Mouse (Mus musculus) inflammation-experienced regulatory T-cells, adult 6 months (primary cell): ENCODE data around the gene Oser1. TPM values are rescaled to one million over a fixed set of nuclear protein-coding genes. Genes with fewer than 3 reads are reported as not detected.
A peak's percentile ranks its signal among the peaks of the same experiment; 100 is the strongest.

ENCODE experiments used
- ATAC-seq: one replicate; pipeline ENCODE4 v1.8.0; 2017
- polyA plus RNA-seq, 3 experiments: library from polyadenylated mRNA; unstranded; fragments of 100-300 nt; shearing (Covaris generic); gene quantifications; one replicate each; pipeline ENCODE4 v1.2.1; 2017

Oser1 gene
- polyA plus RNA-seq, 3 experiments from 2014 or later, result 120 to 137 (median 126) TPM

GRCm38 (mm10) chr2:163401221-163401620 is 23.3 kb downstream of the Oser1 start:
- peak; percentile 81 for ATAC-seq

GRCm38 (mm10) chr2:163399222-163399621 is 25.3 kb downstream of the Oser1 start:
- ATAC-seq, result no peak

GRCm38 (mm10) chr2:163398770-163399169 is 25.7 kb downstream of the Oser1 start:
- no peak for ATAC-seq

DNA sequence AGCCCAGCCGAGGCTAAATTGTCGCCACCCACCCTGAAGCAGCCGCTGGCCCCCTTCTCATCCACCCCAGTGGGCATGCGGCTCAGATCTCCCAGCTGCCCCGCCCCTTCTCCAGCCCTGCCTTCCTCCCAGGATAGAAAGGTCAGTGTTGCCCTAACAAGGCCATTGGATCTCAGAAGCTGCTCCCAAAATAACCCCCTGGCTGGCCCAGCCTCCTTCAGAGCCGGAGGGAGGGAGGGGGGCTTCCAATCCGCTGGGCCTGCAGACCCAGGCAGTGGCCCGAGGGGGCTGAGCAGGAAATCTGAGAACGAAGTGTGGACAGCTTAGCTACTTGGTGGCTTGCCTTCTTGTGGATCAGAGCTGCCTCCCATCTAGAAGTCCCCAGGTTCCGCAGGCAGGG is 26.6 kb downstream of the Oser1 start, which contains the start of gene Jph2:
TSS of gene Jph2 (minus strand) at position 89 of the 400 bp plus-strand sequence.
- no peak for ATAC-seq

DNA sequence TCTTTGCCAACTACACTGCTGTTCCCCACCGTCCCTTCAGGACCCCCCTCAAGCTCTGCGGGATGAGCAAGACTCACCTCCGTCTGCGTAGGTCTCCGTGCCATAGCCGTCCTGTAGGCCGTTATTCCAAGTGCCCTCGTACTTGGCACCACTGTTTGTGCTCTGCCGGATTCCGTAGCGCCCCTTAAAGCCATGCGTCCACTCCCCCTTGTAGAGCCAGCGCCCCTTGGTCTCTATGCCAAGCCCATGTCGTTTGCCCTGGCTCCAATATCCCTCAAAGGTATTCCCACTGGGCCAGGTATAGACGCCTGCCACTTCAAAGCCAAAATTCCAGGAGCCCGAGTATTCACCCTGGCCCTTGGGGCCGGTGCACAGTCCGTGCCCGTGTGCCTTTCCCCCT is 27.4 kb downstream of the Oser1 start:
- no peak for ATAC-seq

DNA sequence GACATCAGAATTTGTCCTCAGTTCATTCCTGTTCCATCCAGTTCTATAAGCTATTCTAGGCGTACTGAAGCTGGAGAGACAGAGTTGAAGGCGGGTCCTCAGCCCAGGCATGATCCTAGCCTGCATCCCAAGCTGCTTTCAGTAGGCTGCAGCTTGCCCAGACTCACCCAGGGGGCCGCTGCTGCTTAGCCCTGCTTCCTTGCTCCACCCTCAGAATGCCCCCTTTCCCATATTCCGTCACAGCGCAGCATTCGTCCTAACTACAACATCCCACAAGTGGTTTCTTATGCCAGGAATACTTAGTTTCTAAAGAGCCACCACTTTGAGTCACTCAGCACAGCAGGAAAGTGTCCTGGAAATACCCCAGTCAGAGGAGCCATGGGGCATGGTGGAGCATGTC is 29.5 kb downstream of the Oser1 start:
- ATAC-seq, result no peak

DNA sequence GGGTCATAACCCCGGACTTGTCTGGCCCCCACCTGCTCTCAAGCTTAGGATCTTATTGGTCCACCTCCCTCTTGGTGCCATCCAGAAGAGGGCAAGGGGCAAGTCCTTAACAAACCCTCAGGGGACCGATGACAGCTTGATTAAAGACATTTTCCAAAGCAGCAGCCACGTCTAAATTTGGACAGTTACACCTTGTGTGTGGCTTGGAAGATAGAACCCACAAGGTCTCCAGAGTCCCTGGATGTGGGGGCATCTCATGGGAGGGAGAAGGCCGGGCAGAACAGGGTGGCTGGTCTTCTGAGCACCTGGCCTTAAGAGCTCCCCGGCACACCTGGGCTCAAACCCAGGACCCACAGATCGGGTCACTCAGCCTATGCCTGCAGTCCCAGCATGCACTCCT is 30.5 kb downstream of the Oser1 start:
- no peak for ATAC-seq

DNA sequence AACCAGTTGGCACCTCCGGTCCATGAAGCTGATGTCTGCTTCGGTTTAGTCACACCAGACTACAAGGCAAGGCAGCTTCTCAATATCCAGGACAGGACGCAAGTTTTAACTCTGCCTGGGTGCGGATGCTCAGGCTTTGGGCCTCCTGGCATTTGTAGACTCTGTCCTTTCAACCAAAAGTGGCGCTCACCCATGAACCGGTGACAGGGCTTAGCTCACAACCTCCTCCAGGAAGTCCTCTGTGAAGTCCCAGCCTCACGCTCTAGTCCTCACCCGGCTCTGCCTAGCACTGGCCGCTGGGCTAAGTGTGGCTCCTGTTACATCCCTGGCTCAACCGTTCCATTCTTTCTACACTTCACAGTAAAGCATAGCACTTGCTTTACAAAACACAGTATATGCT is 31.3 kb downstream of the Oser1 start:
- no peak for ATAC-seq

DNA sequence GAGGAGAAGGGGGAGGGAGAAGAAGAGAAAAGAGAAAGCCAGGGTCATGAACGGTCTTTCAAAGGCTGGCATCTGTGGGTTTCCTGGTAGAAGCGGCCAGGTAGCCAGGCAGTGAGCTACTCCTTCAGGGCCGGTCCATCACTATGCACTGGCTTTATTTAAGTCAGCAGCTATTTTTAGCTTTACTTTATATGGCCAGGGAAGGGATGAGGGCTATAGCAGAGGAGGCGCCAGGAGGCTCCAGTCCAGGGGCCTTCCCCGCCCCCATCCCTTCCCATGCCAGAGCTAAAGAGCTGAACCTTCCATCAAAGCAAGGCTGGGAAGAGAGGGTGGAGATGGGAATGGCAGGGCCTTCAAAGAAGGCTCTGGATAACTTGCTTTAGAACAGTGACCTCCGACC is 32.1 kb downstream of the Oser1 start:
- no peak for ATAC-seq

DNA sequence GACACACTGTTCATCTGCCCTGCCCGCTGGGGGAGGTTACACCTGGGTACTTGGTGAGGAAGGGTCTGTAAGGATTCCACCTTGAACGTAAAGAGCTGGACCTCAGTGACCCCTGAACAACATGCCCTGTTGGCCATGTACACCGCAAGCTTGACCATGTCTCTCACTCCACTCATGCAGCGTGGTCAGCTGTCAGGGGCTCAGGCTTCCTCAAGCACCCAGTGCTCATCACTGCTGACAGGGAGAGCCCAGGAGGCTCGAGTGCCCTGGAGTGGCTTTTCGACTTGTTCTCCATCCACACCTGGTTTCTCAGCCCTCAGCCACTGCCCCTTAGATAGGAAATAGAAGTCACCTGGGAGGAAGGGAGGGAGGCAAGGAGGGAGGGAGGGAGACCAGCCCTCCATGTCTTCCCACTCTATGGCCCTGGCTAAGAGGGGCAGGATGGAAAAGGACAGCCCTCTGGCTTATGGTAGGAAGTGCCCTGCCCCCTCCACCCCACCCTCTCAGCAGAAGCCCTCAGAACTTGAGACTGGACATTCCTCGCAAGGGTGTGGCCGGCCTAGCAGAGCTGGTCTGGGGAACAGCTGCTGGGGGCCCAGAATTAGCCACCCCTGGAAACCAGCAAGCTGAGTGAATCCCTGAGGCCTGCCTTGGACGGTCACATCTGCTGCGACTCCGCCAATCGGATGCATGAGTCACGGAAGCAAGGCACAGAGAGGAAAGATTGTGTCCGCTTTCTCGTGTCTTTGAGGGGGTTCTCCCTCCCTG is 37.9 kb downstream of the Oser1 start:
- ATAC-seq, result no peak

GRCm38 (mm10) chr2:163385126-163385525 is 39.4 kb downstream of the Oser1 start:
- ATAC-seq, result no peak

GRCm38 (mm10) chr2:163381246-163381645 is 43.3 kb downstream of the Oser1 start:
- no peak for ATAC-seq

GRCm38 (mm10) chr2:163379366-163379765 is 45.1 kb downstream of the Oser1 start:
- ATAC-seq, result no peak

GRCm38 (mm10) chr2:163376082-163376481 is 48.4 kb downstream of the Oser1 start:
- ATAC-seq, result no peak

DNA sequence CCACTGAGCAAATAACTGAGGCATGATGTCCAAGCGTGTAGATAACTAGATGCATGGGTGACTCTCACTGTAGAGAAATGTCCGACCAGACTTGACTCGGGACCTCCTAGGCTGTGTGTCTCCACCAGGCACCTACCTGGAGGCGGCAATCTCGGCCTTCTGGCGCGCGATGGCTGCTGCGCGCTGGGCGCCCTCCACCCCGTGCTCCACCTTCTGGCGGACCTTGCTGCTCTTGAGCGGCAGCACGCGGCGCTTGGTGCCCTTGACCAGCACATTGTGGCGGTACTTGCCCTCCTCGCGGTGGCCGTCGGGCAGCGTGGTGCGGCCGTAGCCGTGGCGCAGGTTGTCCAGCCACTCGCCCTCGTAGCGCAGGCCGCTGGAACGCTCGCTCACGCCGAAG is 49.0 kb downstream of the Oser1 start:
- no peak for ATAC-seq

GRCm38 (mm10) chr2:163372627-163373026 is 51.9 kb downstream of the Oser1 start:
- ATAC-seq, result no peak

GRCm38 (mm10) chr2:163370175-163370574 is 54.3 kb downstream of the Oser1 start:
- no peak for ATAC-seq

DNA sequence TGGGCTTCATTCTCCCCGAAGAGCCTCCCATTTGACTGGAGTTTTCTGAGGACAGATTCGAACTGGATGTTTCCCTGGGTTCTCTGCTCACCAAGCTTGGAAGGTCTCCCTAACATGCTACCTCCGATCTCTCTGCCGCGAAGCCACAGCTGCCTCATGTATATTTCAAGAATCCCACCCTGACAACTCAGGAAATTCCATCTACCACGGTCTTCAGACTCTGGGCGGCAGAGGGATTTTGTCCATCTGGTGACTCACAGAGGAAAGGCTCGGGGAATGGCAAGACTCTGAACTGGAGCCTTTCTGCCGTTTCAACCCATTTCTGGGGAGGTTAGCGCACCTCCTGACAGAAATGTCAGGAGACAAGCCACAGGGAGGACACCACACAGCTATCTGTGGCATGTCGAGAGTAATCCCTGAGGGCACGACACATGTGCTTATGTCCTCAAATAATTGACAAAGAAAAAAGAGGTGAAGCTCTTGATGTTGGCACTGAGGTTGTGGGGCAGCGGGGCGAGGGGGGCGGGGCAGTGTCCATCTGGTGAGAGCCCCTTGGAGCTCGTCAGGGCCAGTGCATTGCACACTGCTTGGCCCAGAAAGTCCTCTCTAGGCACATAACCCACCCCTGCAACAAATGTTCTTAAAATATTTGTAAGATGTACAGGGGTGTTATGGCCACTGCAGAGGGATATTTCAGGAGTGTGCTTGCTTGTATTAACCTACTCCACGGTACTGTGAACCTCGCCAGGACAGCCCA is 59.5 kb downstream of the Oser1 start:
- no peak for ATAC-seq

DNA sequence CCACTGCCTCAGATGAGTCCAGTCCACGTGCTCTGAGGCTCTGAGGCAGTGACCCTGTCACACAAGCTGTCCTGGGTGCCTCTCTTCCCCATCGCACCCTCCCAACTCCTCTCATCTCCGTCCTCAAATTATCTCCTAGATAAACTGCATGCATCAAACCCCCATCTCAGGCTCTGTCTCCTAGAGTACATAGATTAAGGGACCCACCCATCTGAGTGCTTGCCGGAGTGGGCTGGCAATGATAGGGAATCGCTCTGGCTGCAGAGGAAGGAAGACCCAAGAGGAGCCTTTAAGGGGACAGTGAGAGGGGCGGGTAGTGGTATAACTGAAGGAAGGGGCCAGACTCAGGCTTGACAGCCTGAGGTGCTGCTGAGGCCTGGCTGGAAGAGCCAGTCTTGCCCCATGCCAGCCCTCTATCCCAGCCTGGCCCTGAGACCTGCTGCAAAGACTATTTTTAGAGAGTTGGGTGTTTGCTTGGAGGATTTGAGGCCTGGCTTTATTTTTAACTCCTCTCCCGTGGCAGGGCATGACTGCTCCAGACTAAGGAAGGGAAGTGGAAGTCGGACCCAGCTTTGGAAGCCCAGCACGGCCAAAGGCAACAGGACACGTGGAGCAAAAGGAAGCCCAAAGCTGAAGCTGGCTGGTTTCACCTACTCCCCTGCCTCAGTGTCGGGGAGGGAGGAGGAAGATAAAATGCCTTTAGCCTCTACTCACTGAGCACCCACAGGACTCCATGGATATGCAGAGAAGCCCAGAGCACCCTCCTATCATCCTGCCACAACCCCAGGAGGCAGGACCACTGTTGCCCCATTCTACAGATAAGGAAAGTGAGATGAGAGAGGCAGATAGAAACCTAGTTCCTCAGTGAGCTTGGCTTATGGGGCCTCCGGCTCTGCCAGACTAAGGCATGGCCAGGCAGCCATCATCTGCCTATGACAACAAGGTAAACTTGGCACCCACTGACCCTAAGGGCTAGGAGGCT is 61.3 kb downstream of the Oser1 start:
- ATAC-seq, result no peak

- no peak for ATAC-seq
These were observed 63.5 kb downstream of the Oser1 start for GRCm38 (mm10) chr2:163360858-163361623.

DNA sequence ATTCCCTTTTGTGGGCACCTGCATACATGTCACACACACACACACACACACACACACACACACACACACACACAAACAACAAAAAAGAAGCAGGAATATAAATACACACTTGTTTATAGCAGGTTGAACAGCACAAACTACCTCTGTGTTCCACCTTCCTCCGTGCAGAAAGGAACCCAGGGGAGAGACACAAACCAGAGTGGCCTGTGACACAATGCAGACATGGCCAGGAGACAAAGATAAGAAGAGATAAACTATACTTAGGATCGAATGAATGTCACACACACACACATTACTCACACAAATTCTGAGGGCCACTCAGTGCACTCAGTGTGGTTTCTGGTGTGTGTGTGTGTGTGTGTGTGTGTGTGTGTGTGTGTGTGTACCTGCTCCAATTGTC is 65.2 kb downstream of the Oser1 start:
- ATAC-seq, result no peak

- ATAC-seq, result no peak
These were observed 65.8 kb downstream of the Oser1 start for GRCm38 (mm10) chr2:163358662-163359061.
